Mouse (Mus musculus): Measurements from ENCODE around the gene Prph.

The Prph gene

DNA sequence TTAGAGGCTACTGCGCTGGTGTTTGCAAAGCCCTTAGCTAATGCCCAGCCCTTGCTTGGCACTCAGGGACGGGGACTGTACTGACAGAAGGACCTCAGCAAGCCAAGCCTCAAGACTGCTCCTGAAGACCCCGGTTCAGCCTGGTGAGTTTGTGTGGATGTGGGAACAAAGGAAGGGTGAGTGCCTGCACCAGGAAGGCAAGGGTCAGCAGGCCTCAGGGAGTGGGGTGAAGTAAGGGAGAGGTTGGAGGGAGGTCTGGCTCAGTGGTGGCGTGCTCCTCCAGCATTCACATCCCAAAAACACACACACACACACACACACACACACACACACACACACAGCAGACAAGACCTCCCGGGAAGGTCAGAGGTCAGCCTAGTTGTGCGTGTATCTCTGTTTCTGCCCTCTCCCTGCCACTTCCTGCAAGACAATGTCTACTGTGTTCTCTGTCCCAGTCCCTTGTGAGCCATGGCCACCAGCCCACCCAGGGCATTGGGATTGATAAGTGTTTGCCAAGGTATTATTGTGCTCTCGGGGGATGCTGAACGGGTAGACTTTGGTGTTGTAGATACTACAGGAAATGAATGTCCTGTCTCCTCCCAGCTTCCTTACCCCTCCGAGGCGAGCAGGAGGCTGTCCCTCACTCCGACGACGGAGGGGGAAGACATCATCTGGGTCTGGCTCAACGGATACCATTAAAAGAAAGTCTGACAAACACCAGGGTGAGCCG lies 23.4 kb downstream of the Prph start:
- no peak for DNase-seq

DNA sequence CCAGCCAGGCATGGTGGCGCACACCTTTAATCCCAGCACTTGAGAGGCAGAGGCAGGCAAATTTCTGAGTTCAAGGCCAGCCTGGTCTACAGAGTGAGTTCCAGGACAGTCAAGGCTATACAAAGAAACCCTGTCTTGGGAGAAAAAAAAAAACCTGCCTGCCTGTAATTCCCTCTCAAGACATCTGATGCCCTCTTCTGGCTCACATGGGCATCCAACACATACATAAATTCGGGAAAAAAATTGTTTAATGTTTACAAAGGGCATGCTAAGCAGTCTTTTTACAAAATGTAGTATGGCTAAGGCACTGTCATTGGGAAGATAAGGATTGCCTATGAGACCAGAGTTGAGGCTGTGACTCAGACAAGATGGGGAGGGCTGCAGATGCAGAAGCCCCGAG lies 24.8 kb downstream of the Prph start:
- DNase-seq = no peak

DNA sequence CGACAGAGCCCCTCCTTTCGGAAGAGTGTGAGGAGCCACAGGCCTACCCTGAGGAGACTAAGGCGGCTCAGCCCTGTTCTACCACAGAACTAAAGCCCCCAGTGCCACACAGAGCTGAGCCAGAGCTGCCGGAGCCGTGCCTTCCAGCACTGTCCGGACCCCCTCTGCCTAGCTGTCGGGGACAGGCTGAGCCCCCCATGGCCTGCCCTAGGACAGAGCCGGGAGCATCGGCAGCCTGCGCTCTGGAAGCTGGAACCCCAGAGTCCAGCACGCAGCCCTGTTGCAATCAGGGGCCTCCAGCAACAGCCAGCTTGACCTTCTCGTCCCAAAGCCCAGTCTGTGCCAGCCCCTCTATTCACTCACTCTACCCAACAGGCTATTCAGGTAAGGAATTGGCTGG lies 27.3 kb downstream of the Prph start:
- no peak for DNase-seq

DNA sequence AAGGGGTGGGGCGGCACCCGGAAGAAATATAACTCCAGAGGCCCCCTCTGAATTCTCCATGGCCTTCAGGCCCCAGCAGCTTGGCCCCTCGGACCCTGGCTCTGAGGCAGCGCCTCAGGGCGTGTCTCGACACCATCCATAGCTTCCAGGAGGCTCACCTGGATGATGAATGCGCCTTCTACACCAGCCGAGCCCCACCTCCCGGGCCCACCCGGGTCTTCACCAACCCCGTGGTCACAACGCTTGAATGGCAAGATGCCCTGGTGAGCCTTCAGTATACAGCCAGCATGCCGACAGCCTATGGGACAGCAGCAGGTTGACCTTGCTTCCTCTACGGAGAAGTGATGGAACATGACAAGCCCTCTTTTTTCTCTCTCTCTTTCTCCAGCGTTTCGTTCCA lies 27.9 kb downstream of the Prph start:
- no peak for DNase-seq

DNA sequence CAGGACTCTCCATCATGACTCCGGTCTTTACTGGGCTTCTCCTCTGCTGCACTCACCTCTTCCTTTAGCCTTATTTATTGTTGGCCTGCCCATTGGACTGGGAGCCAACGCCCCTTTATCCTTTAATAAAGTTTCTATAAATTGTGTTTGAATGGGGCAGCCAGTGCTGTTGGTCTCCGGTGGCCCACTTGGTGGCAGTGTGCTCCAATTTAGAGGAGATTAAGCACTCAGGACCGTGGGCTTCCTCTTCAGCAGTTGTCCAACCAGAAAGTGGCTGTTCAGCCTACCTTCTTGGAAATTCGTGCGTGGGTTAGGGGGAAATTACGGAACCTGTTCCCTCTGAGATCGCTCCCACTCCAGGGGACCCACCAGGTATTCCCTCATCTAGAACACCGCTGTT lies 28.3 kb downstream of the Prph start:
- peak; percentile 56 to 67 for DNase-seq

DNA sequence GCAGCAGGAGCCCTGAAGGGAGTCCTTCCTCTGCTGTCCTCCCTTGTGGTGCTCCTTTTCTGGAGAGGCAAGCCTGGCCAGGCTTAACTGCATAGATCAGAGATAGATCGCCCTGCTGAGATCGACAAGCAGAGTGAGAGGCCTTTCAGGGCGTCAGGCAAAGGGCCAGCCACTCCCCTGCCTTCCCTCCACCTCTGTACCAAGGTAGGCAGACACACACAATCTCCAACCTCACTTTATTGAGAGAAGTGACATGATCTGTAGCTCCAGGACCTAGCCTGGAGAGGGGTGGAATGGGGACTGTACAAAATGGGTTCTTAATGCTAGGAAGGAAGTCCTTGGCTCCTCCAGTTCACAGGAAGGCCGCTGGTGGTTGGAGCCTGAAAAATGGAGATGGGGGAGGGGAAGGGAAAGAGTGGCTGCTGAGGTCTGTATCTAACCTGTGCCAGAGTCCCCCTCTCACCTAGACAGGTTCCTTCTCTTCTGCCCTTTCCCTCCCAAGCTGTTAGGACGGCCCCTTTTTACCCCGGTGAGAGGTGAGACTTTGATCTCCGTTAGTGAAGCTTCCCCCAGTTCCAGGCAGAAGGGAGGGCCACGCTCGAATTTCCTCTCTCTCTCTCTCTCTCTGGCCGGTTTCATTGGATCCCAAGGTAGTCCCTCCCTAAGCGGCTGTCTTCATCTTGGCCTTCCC lies 29.0 kb downstream of the Prph start:
- DNase-seq = no peak

DNA sequence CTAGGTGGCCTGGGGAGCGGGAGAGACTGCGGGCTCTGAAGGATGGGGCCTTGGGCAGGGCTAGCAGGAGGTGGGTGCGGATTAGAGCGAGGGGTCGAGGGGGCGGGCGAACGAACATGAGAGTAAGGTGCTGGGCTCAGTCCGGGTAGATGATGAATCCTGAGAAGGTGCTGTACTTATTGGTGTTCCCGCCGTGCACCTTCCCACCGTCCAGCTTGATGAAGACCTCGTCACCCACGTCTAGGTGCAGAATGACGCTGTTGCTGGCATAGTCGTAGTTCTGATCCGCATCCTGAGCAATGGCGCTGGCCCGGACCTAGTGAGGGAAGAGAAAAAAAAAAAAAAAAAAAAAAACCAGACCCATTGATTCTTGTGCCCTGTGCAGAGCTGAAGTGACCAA lies 29.6 kb downstream of the Prph start:
- no peak for DNase-seq

DNA sequence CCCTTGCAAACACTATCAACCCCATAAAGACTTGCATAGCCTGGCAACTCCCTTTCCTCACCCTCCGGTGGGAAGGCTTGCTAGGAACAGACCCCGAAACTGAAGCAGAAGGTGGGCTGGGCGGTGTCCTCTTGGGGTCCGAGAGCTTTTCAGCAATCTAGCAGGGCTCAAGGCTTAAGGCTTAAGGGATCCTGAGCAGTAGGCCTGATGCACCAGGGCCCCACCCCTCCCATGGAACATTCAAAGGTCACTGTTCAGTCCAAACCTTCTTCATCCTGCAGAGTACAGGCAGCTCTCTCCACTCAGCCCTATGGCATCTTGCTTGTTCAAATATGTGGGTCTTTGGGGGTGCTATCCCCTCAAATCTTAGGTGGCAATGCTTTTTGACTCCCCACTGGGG lies 31.0 kb downstream of the Prph start:
- no peak for DNase-seq

DNA sequence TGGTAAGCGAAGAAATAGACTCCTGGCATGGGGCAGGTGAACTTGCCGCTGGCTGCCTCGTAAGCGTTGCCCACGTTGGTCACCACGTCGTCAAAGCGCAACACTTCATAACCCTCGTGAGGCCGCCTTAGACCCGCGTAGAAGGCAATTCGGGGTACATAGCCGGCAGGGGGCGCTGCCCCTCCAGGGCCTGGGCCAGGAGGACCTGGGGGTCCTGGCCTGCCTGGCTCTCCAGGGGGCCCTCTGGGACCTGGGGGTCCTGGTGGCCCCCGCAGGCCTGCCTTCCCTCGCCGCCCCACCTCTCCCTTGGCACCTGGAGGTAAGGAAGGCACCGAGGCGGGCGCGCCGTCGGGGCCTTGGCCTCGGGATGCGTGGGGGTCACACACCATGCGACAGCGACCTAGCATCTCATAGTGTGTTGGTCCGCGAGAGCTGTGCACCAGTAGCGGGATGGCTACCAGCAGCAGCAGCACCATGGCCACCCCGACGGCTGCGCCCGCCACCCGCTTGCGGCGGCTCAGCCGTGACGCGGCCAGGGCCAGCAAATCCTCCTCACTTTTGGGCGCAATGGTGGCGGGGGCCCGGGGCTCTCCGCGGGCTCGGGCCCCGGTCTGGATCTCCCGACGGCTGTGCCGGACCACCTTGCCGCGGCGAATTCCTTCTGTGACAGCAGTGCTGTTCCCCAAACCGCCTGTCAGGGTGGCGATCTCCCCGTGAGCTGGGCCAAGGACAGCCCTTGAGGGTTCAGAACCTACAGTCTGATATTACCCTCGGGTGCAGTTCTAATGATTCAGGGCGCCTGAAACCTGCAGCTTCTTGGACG lies 32.5 kb downstream of the Prph start, which contains the start of gene C1ql4:
C1ql4 (minus strand) TSS at position 565 of the 823 bp plus-strand sequence.
- DNase-seq = peak in 1 of 2 experiments; percentile 48

DNA sequence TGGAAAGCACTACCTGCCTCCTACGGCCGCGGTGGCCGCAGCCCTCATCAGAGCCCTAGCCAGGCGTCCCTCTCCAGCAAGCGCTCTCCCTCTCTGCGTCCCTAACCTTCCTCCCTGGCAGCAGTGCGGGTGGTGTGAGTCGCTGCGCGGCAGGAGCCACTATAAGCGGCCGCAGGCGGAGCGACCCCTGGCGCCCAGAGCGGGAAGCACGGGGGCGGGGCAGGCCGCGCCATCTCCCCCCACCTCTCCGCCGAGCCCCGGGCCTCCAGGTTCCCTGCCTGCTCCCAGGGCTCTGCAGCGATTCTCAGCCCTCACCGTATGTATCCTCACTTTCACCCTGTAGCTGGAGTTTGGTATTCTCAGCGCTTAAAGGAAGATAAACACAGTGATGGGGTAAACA lies 33.3 kb downstream of the Prph start:
- DNase-seq = peak; percentile 80 to 89

DNA sequence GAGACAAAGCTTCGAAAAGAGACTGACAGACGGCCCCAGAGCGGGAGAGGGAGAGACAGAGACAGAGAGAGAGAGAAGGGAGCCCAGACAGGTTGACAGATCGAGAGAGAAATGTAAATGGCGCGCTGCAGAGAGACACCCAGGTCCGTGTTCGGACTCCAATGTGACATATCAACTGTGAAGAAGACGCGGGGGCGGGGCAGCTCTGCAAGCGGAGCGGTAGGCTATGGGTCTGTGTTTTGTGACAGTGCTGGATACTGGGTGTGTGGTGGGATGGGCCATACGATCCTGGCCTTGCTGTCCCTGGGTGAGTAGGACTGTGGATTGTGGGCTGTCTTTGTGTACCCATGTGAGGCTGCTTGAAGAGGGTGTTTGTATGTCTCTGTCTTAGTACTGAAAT lies 34.1 kb downstream of the Prph start:
- DNase-seq = no peak

DNA sequence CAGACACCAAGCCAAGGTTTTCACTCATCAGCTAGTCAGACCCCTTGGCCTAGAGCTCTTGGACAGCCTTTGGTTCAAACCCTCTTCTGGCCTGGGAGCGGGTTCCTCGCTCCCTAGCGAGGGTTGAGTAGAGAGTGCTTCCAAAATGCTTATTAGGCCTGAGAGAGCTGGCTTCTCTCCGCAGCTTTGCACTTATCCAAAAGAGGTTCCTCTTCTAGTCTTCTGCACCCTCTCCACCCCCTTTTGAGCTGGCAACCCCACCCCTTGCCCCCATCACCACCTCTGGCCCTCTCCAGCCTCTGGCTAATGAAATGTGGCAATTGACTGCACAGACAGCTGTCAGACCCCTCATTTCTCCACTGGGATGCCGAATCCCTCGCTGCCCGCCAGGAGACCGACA lies 37.9 kb downstream of the Prph start, which contains the start of gene Dnajc22:
Dnajc22 (plus strand) TSS at position 301 of the 400 bp plus-strand sequence.
- DNase-seq = no peak

DNA sequence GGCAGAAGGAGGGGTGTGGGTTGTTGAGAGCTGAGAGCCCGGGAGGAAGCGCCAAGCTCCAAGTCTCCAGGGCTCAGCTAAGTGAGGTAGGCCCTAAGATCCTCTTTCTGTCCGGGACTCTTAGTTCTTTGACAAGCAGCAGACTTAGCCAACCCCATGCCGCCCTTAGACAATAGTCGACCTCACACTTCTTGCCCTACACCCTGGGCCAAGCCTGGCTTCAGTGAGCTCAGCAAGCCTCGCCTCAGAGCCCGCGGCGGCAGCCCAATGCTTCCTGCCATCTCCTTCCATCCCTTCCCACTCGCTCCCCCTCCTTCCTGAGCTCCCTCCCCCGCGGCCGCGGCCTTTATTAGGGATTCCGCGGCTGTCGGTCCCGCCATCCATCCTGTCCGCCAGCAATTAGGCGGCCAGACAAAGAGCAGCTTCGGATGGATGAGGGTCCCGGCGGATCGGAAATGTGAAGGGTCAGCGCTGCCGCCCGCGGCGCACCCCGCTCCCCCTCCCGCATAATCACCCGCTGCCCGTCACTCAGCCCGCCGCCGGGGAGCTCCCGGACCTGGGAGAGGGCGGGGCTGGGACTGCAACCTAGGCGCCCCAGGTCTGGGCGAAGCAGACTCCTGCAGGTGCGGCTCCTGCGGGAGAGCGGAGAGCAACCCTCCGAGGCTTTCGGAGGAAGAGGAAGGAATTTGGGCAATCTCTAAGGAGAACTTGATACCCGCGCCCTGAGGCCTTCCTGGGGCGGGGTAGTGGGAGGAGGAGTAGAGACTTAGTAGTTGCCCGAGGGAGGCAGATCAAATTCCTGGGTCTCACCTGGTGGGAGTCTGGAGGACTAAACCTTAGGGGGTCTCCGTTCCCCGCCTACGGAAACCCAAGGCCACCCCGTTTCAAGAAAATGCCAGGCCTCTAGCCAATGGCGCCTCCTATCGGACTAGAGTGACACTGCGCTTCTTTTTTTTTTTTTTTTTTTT lies 38.6 kb downstream of the Prph start:
- peak; percentile 45 to 59 for DNase-seq

DNA sequence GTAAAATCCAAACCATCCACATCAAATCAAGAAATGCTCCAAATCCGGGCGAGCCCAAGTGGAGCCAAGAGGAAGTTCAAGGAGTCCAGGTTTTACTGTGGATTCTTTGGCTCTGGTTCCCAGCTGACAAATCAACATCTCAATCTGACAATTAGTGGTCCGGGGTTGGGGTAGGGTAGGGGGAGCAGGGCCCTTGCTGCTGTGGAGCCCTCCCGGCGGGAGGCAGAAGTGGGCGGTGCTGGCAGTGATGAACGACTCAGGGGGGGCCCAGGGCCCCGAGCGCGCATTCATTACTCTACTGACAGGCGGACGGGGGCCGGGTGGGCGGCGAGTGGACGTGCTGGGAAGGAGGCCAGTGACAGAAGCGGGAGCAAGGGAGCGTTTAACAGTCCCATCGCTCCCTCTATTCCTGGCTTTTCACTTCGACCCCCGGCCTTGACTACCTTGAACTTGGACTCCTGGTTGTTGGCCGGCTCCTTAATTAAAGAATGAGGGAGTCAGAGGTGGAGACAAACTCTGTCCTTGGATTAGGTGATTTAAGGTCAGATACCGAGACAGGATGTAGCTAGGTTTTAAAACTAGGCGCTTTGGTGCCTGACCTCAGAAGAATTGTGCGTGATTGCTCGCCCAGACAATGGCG lies 39.8 kb downstream of the Prph start:
- DNase-seq = peak in 1 of 2 experiments; percentile 44

DNA sequence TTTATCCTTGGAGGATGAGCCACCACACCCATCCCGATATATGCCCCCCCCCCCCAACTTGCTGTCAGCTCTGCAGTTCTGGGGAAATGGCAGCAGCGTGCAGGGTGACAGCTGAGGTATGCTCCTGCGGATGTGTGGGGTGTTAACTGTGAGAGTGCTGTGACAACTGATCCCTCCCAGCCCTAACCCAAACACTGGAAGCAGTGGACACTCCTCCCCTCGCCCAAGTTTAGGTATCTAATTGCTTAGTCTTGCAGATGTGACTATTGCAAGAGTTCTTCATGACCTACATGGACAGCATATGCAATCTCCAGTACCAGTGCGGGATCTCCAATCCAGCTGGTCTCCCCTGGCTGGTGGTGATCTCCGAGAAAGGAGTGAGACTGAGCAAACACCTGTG lies 40.4 kb downstream of the Prph start:
- DNase-seq = no peak

DNA sequence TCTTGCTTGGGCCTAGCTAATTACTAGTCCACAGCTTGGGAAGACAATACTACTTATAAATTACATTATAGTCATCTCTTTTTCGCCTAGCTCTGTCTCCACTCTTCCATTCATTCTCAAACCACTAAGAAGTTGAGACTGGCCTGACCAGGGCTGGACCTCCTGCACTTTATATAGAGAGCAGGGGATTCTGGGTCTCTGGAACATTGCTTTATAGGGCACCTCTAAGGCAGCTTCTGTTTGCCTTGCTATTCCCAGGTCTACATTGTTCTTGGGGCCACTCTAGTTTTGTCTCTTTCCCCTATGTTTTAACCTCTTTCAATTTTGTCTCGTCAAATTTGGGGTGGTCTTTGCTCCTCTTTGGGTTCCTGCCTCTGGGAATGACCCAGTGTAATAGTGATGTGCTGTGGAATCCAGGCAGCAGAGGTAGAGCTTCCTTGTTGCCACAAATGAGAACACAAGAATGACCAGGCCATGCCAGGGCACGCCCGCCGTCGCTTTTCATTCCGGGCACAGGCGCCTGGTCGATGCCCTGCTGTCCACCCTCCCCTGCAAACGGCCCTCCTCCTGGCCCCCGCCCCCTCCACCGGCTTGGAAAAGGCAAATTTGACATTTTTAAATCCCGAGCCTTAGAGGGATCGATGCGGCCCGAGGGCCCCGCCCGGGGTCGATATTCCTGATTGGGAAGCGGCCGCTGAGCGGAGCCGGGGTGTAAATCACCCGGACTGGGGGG lies 41.3 kb downstream of the Prph start:
- DNase-seq = no peak

DNA sequence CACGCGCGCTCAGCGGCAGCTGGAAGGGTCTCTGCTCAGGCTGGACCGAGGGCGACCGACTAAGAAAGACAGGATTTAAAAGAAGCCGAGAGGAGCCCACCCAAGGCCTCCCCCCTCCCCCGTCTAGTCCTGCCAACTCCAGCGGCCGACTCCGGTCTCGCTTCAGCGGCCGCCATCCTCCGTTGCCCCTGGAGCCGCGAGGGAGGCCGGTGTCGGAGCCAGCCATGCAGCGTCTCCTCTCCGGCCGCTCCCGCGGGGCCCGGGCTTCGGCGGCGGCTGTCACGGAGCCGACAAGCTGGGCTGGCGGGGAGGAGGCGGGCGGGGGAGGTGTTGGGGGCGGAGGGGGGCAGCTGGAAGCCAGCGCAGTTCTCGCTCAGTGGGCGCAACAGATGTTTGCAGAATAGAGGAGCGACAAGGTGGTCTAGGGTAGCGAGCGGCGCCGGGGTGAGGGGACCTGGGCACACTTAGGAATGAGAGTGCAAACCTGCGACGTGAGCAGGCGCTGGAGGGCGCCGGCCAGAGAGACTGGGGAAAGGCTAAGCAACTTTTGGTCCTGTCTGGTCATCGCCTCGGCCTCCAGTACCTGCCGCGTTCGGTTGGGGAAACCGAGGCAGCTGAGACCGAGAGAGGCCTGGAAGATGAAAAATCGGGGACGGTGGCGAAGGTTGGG lies 42.0 kb downstream of the Prph start:
- DNase-seq = peak in 1 of 2 experiments; percentile 39

DNA sequence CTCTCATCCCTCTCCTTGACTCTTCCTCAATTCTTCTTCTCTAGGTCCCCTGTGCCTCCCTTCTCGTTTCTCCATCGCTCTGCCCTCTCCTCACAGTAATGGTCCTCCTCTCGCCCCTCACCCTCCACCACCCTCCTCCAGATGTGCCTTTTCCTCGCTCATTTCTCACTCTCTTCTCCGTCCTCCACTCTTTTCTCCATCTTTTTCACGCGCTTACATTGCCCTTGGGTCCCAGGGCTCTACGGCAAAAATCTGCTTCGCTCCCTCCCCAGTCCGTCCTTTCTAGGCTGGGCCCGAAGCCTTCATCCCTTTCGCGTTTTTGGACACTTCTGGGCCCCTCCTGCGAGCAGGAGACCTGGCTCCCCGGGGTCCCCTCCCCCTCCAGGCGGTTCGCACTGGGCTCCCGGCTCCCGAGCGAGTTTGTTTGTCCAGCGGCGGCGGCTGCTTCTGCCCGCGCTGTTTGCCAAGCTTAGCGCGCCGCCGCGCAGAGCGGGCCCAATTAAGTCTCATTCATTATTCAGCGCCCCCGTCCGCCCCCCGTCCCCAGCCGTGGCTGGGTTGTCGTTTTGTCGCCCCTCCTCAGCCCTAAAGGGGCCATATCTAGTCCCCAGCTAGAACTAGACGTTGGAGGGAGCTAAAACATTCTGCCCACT lies 43.0 kb downstream of the Prph start:
- no peak for DNase-seq

DNA sequence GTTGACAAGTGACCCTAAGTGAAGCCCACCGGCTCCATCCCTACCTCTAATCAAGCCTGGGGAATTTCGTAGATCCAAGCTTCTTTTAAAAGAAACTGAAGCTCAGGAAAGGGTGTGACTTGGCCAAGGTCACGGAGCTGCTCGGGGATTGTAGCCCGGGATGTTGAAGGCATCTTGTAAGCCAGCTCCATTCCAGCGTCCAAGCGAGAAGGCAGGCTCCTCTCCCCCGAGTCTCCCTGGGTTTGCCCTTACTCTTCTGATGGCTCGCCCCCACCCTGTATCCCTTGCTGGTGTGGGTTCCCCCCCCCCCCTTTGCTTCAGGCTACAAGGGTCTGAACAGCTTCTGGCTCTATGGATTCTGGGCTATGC lies 43.5 kb downstream of the Prph start:
- DNase-seq = no peak

DNA sequence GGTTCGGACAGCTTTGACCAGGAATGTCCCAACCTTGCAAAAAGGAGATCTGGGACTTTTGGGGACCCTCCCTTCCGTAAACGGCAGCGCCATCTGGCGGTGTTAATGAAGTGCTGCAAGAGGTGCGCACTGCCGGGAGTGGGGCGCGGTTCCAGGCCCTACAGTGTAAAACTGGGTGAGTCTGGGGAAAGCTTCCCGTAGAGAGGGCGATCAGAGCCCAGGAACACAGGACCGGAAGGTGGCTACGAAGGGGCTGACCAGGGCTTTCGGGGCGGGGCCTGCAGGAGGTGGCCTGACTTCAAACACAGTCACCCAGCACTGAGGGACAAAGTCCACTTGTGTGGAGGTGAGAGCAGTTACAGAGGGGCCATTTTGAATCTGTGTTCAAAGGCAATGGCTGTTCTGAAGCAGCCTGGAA lies 44.2 kb downstream of the Prph start:
- DNase-seq = peak; percentile 67 to 79
